In genomic region chr1:134290909-134291308, GRCm38 (mm10) we compare ENCODE assay signal across 9 mouse cellular contexts. TPM values are rescaled to one million over a fixed set of nuclear protein-coding genes. Genes with fewer than 3 reads are reported as not detected.
DNase-seq lines count a peak whose midpoint lies in the region; ATAC-seq and TF ChIP-seq lines count a peak whose summit lies in the region.
"Had no signal": no experiment of that assay in that cellular context is flagged by ENCODE, and none has a peak within 500 bp of the region (broad histone marks: within the 10 kb centered on the region; RNA-seq: fewer than 3 reads in every experiment).

No protein-coding gene starts in this region.

- H3K4me1 ChIP-seq in intestine, postnatal 0 days (replicated peaks; ENCODE audit: control insufficient read depth, insufficient read depth, low read length), result 0 out of 2 replicates have a peak, but pooled peaks cover 3% of the 10 kb centered on the region
- H3K4me1 ChIP-seq in intestine, embryonic 15.5 days (replicated peaks), result peaks cover 11% of the 10 kb centered on the region
- no peaks in the 10 kb centered on the region for H3K4me1 ChIP-seq in MEL (ENCODE audit: control insufficient read depth in 1 of 2, insufficient read depth in 2 of 2, low read length in 2 of 2)
- H3K4me1 ChIP-seq in liver, embryonic 14.5 days (replicated peaks; ENCODE audit: control insufficient read depth in 2 of 2, insufficient read depth in 2 of 2, low read length in 1 of 2), result no peaks in the 10 kb centered on the region
- peaks cover 12% of the 10 kb centered on the region for H3K4me1 ChIP-seq in midbrain, embryonic 13.5 days (replicated peaks)

- H3K79me2 ChIP-seq in MEL (ENCODE audit: control insufficient read depth, insufficient read depth, low read length, poor library complexity), result no peaks in the 10 kb centered on the region

- no peaks in the 10 kb centered on the region for H3K27me3 ChIP-seq in intestine, postnatal 0 days (replicated peaks; ENCODE audit: control insufficient read depth, insufficient read depth, low read length)
- H3K27me3 ChIP-seq in intestine, embryonic 15.5 days (replicated peaks), result no peaks in the 10 kb centered on the region
- H3K27me3 ChIP-seq in MEL (ENCODE audit: control insufficient read depth in 1 of 2, insufficient read depth in 2 of 2, low read length in 2 of 2), result peaks cover 0 to 2% of the 10 kb centered on the region in 2 experiments; a peak in 3 of 4 replicates
- no peaks in the 10 kb centered on the region for H3K27me3 ChIP-seq in liver, embryonic 14.5 days (ENCODE audit: control insufficient read depth, insufficient read depth, low read length)
- no peaks in the 10 kb centered on the region for H3K27me3 ChIP-seq in midbrain, embryonic 13.5 days
- H3K27me3 ChIP-seq: heart, embryonic 15.5 days had no signal

- no peak for TF ChIP-seq POLR2A in MEL (IDR thresholded peaks at IDR 0.05; ENCODE audit: control insufficient read depth in 1 of 2, insufficient read depth in 1 of 2, low read depth in 1 of 2, low read length in 2 of 2, poor library complexity in 1 of 2)

- no peak overlapping the region for H3K9ac ChIP-seq in intestine, postnatal 0 days (ENCODE audit: low read depth, low read length)
- no peak overlapping the region for H3K9ac ChIP-seq in intestine, embryonic 15.5 days
- no peak overlapping the region for H3K9ac ChIP-seq in MEL (ENCODE audit: control insufficient read depth, low read depth, low read length, poor library complexity, severe bottlenecking)
- H3K9ac ChIP-seq in liver, embryonic 14.5 days (replicated peaks), result no peak overlapping the region
- no peak overlapping the region for H3K9ac ChIP-seq in midbrain, embryonic 13.5 days (replicated peaks)
- H3K9ac ChIP-seq: heart, embryonic 15.5 days had no signal

- TF ChIP-seq EP300 in MEL (IDR thresholded peaks at IDR 0.05; ENCODE audit: low read depth in 1 of 2, low read length in 2 of 2), result no peak
- TF ChIP-seq EP300 in liver, embryonic 14.5 days (IDR thresholded peaks at IDR 0.05; ENCODE audit: low read depth), result no peak

- peak; percentile 56 for TF ChIP-seq RAD21 in MEL (IDR thresholded peaks at IDR 0.05; ENCODE audit: low read depth, low read length)

- no peak overlapping the region for H3K4me2 ChIP-seq in intestine, postnatal 0 days (replicated peaks; ENCODE audit: low read depth)
- no peak overlapping the region for H3K4me2 ChIP-seq in intestine, embryonic 15.5 days (replicated peaks)
- no peak overlapping the region for H3K4me2 ChIP-seq in liver, embryonic 14.5 days (ENCODE audit: low read depth)
- no peak overlapping the region for H3K4me2 ChIP-seq in midbrain, embryonic 13.5 days (replicated peaks)
- H3K4me2 ChIP-seq: heart, embryonic 15.5 days had no signal

- ATAC-seq in intestine, postnatal 0 days, result no peak
- no peak for ATAC-seq in intestine, embryonic 15.5 days
- no peak for ATAC-seq in liver, embryonic 14.5 days (ENCODE audit: insufficient read depth)
- no peak for ATAC-seq in midbrain, embryonic 13.5 days
- no peak for ATAC-seq in activated CD4-positive, CD25-positive, alpha-beta regulatory T cell, adult 4 months

- H3K27ac ChIP-seq in intestine, postnatal 0 days (ENCODE audit: low read depth, low read length), result no peak overlapping the region
- H3K27ac ChIP-seq in intestine, embryonic 15.5 days, result no peak overlapping the region
- no peak overlapping the region for H3K27ac ChIP-seq in MEL (ENCODE audit: control insufficient read depth, low read depth, low read length)
- no peak overlapping the region for H3K27ac ChIP-seq in liver, embryonic 14.5 days
- no peak overlapping the region for H3K27ac ChIP-seq in midbrain, embryonic 13.5 days
- H3K27ac ChIP-seq: heart, embryonic 15.5 days had no signal

- no peak overlapping the region for H3K4me3 ChIP-seq in intestine, postnatal 0 days (ENCODE audit: low read depth, low read length)
- no peak overlapping the region for H3K4me3 ChIP-seq in intestine, embryonic 15.5 days (replicated peaks)
- no peak overlapping the region for H3K4me3 ChIP-seq in MEL (ENCODE audit: control insufficient read depth in 1 of 2, insufficient read depth in 1 of 2, low read depth in 2 of 2, low read length in 2 of 2)
- H3K4me3 ChIP-seq in liver, embryonic 14.5 days (ENCODE audit: insufficient read depth in 1 of 2, low read depth in 2 of 2, low read length in 2 of 2), result no peak overlapping the region
- H3K4me3 ChIP-seq in midbrain, embryonic 13.5 days (replicated peaks), result no peak overlapping the region
- H3K4me3 ChIP-seq: heart, embryonic 15.5 days had no signal

- WGBS in intestine, postnatal 0 days, result 70% methylated on average over 5 of the region's 5 CpGs
- 62% methylated on average over 5 of the region's 5 CpGs for WGBS in intestine, embryonic 15.5 days
- 54% methylated on average over 5 of the region's 5 CpGs for WGBS in liver, embryonic 14.5 days (ENCODE audit: insufficient replicate concordance)
- 70% methylated on average over 5 of the region's 5 CpGs for WGBS in midbrain, embryonic 13.5 days

- H3K36me3 ChIP-seq in intestine, postnatal 0 days (ENCODE audit: control insufficient read depth, insufficient read depth), result no peaks in the 10 kb centered on the region
- H3K36me3 ChIP-seq in intestine, embryonic 15.5 days, result no peaks in the 10 kb centered on the region
- no peaks in the 10 kb centered on the region for H3K36me3 ChIP-seq in MEL (ENCODE audit: control insufficient read depth in 1 of 2, insufficient read depth in 2 of 2, low read length in 2 of 2)
- H3K36me3 ChIP-seq in liver, embryonic 14.5 days (replicated peaks; ENCODE audit: control insufficient read depth, insufficient read depth, low read depth), result no peaks in the 10 kb centered on the region
- H3K36me3 ChIP-seq in midbrain, embryonic 13.5 days, result no peaks in the 10 kb centered on the region
- H3K36me3 ChIP-seq: heart, embryonic 15.5 days had no signal

- no peaks in the 10 kb centered on the region for H3K9me3 ChIP-seq in intestine, postnatal 0 days (ENCODE audit: control insufficient read depth)
- no peaks in the 10 kb centered on the region for H3K9me3 ChIP-seq in intestine, embryonic 15.5 days
- H3K9me3 ChIP-seq in MEL (replicated peaks; ENCODE audit: insufficient read depth, low read length), result no peaks in the 10 kb centered on the region
- H3K9me3 ChIP-seq in liver, embryonic 14.5 days (ENCODE audit: control insufficient read depth, low read length), result no peaks in the 10 kb centered on the region
- no peaks in the 10 kb centered on the region for H3K9me3 ChIP-seq in midbrain, embryonic 13.5 days
- H3K9me3 ChIP-seq: heart, embryonic 15.5 days had no signal

- peak; percentile 32 for DNase-seq in MEL (ENCODE audit: low read depth, low spot score)
- DNase-seq in embryo, embryonic 10.5 days (ENCODE audit: low spot score), result peak; percentile 28
- DNase-seq in liver, embryonic 14.5 days (ENCODE audit: low read depth in 3 of 3, low spot score in 3 of 3), result no peak
- DNase-seq in layer of hippocampus, postnatal 10 days (ENCODE audit: low spot score in 2 of 2), result no peak

- peak; percentile 64 for TF ChIP-seq CTCF in intestine, postnatal 0 days (IDR thresholded peaks at IDR 0.05; ENCODE audit: low read depth)
- TF ChIP-seq CTCF in MEL (IDR thresholded peaks at IDR 0.05 in 2 of 3, conservative IDR thresholded peaks at IDR 0.05 in 1 of 3; ENCODE audit: control insufficient read depth in 1 of 3, insufficient read depth in 1 of 3, low read depth in 2 of 3, low read length in 3 of 3, poor library complexity in 1 of 3, severe bottlenecking in 1 of 3), result peak; percentile 69 to 87 (median 78)
- peak; percentile 74 for TF ChIP-seq CTCF in liver, embryonic 14.5 days (IDR thresholded peaks at IDR 0.05; ENCODE audit: low read depth)

TF ChIP-seq in MEL, 35 proteins besides CTCF, POLR2A, EP300 and RAD21 (continues in another document):
- TF ChIP-seq MAZ (IDR thresholded peaks at IDR 0.05; ENCODE audit: low read depth, low read length), result no peak

RNA-seq across cellular contexts. Expression of gene Myog, which starts 1.1 kb away (rescaled TPM):
- polyA plus RNA-seq in intestine, postnatal 0 days (2015; fragmentation: Nextera tagmentation; extraction: Ambion mirVana), result 0.08 TPM in 1 of 2 replicates, not detected in the other
- polyA plus RNA-seq in intestine, embryonic 15.5 days (2015; fragmentation: Nextera tagmentation; extraction: Ambion mirVana), result 0.54 and 1.1 TPM in 2 replicates
- total RNA-seq in MEL (2012; rRNA removed), result not detected in 2 replicates
- polyA plus RNA-seq in MEL (2012; ENCODE audit: insufficient read depth in 1 of 2, insufficient read length in 2 of 2, low read depth in 1 of 2, low replicate concordance in 2 of 2, missing spikeins in 1 of 2), result not detected
- polyA plus RNA-seq in liver, embryonic 14.5 days (2012; rRNA removed), result 0.06 and 0.09 TPM in 2 replicates
- polyA plus RNA-seq in liver, embryonic 14.5 days (2014; fragmentation: Nextera tagmentation; extraction: Ambion mirVana), result not detected in 2 replicates
- total RNA-seq in layer of hippocampus, postnatal 10 days (2021), result not detected
- not detected in 2 replicates for polyA plus RNA-seq in midbrain, embryonic 13.5 days (2015; fragmentation: Nextera tagmentation; extraction: Ambion mirVana)
- polyA plus RNA-seq in activated CD4-positive, CD25-positive, alpha-beta regulatory T cell, adult 4 months (2017; shearing (Covaris generic)), result not detected

RNA-seq across cellular contexts. Expression of gene Ppfia4, which starts 41.8 kb away (rescaled TPM):
- 2.4 and 2.5 TPM in 2 replicates for polyA plus RNA-seq in intestine, postnatal 0 days (2015; fragmentation: Nextera tagmentation; extraction: Ambion mirVana)
- polyA plus RNA-seq in intestine, embryonic 15.5 days (2015; fragmentation: Nextera tagmentation; extraction: Ambion mirVana), result 3.9 and 4.4 TPM in 2 replicates
- total RNA-seq in MEL (2012; rRNA removed), result not detected in 2 replicates
- polyA plus RNA-seq in MEL (2012; ENCODE audit: insufficient read depth in 1 of 2, insufficient read length in 2 of 2, low read depth in 1 of 2, low replicate concordance in 2 of 2, missing spikeins in 1 of 2), result under 1 TPM in 1 of 2 experiments, not detected in 1; 0.11 TPM
- 1.2 TPM in 2 replicates for polyA plus RNA-seq in liver, embryonic 14.5 days (2012; rRNA removed)
- 1.1 and 1.8 TPM in 2 replicates for polyA plus RNA-seq in liver, embryonic 14.5 days (2014; fragmentation: Nextera tagmentation; extraction: Ambion mirVana)
- 10 to 100 TPM; 84.9 to 97.0 TPM for total RNA-seq in layer of hippocampus, postnatal 10 days (2021)
- 6.5 and 7.0 TPM in 2 replicates for polyA plus RNA-seq in midbrain, embryonic 13.5 days (2015; fragmentation: Nextera tagmentation; extraction: Ambion mirVana)
- polyA plus RNA-seq in activated CD4-positive, CD25-positive, alpha-beta regulatory T cell, adult 4 months (2017; shearing (Covaris generic)), result under 1 TPM in 1 of 2 experiments, not detected in 1; 0.15 TPM

RNA-seq across cellular contexts. Expression of gene Adora1, which starts 55.7 kb away (rescaled TPM):
- 2.2 and 2.4 TPM in 2 replicates for polyA plus RNA-seq in intestine, postnatal 0 days (2015; fragmentation: Nextera tagmentation; extraction: Ambion mirVana)
- 4.0 and 8.3 TPM in 2 replicates for polyA plus RNA-seq in intestine, embryonic 15.5 days (2015; fragmentation: Nextera tagmentation; extraction: Ambion mirVana)
- total RNA-seq in MEL (2012; rRNA removed), result 0.03 TPM in 1 of 2 replicates, not detected in the other
- not detected for polyA plus RNA-seq in MEL (2012; ENCODE audit: insufficient read depth in 1 of 2, insufficient read length in 2 of 2, low read depth in 1 of 2, low replicate concordance in 2 of 2, missing spikeins in 1 of 2)
- 0.13 and 0.19 TPM in 2 replicates for polyA plus RNA-seq in liver, embryonic 14.5 days (2012; rRNA removed)
- polyA plus RNA-seq in liver, embryonic 14.5 days (2014; fragmentation: Nextera tagmentation; extraction: Ambion mirVana), result 0.06 and 0.10 TPM in 2 replicates
- 100 to 1,000 TPM; 162 to 169 TPM for total RNA-seq in layer of hippocampus, postnatal 10 days (2021)
- polyA plus RNA-seq in midbrain, embryonic 13.5 days (2015; fragmentation: Nextera tagmentation; extraction: Ambion mirVana), result 4.6 TPM in 2 replicates
- under 1 TPM in 1 of 2 experiments, not detected in 1; 0.15 TPM for polyA plus RNA-seq in activated CD4-positive, CD25-positive, alpha-beta regulatory T cell, adult 4 months (2017; shearing (Covaris generic))

Comparison
In these comparisons a context has a peak if more than half of its experiments do, and no peak if none do; other contexts are left out.
1. DNase-seq: peak in MEL (single experiment) and embryo, embryonic 10.5 days (single experiment); none in liver, embryonic 14.5 days (0 of 3) and layer of hippocampus, postnatal 10 days (0 of 2).
2. Peak in every context shown above with its lines, with median percentiles within 50 percentile points of each other: CTCF ChIP-seq.